Mouse (Mus musculus): Measurements from ENCODE around the gene Gm572. TPM values are rescaled to one million over a fixed set of nuclear protein-coding genes. Genes with fewer than 3 reads are reported as not detected.

Gene Gm572
- polyA plus RNA-seq, 1 experiment from 2014 or later = not detected

GRCm38 (mm10) chr4:148620718-148621117 lies 22.4 kb upstream of the Gm572 start:
- Histone ChIP-seq H3K4me3 (ENCODE audit: low read depth, low read length) (no peak overlapping the region), H3K27me3 (ENCODE audit: control insufficient read depth, insufficient read depth, low read depth, low read length) (no peaks in the 10 kb centered on the region), H3K27ac (ENCODE audit: low read length) (no peak overlapping the region), H3K9ac (ENCODE audit: low read depth, low read length) (no peak overlapping the region), H3K9me3 (replicated peaks; ENCODE audit: control insufficient read depth, low read length) (no peaks in the 10 kb centered on the region), H3K36me3 (ENCODE audit: control insufficient read depth, insufficient read depth) (peaks cover 77% of the 10 kb centered on the region), H3K4me2 (ENCODE audit: low read depth, low read length) (no peak overlapping the region), H3K4me1 (ENCODE audit: control insufficient read depth, low read depth, low read length) (peaks cover 16% of the 10 kb centered on the region)
- 83% methylated on average over 1 of the region's 1 CpGs for WGBS (ENCODE audit: insufficient replicate concordance)
- no peak for ATAC-seq (ENCODE audit: low read depth)

DNA sequence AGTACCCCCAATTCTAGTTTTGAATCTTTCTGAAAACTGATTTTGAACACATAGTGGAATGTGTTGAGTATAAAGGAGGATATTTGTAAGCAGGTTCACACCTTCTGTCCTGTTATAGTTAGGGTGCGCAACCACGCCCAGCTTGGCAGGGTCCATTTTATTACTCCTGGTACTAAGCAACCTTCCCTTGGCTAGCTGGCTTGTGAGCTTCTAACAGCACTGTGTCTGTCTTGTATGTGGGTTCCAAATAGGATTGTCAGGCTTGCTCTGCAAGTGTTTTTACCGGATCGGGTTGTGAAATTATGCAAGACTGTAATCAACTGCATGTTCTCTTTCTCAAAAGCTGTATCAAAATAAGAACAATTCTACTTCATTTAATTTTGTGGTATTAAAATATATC lies 20.6 kb upstream of the Gm572 start:
- Histone ChIP-seq H3K27me3 (ENCODE audit: control insufficient read depth, insufficient read depth, low read depth, low read length) (no peaks in the 10 kb centered on the region), H3K9me3 (replicated peaks; ENCODE audit: control insufficient read depth, low read length) (no peaks in the 10 kb centered on the region), H3K4me2 (ENCODE audit: low read depth, low read length) (no peak overlapping the region), H3K9ac (ENCODE audit: low read depth, low read length) (no peak overlapping the region), H3K4me1 (ENCODE audit: control insufficient read depth, low read depth, low read length) (peaks cover 16% of the 10 kb centered on the region), H3K36me3 (ENCODE audit: control insufficient read depth, insufficient read depth) (peaks cover 65% of the 10 kb centered on the region), H3K27ac (ENCODE audit: low read length) (no peak overlapping the region), H3K4me3 (ENCODE audit: low read depth, low read length) (no peak overlapping the region)
- no peak for ATAC-seq (ENCODE audit: low read depth)
- WGBS (ENCODE audit: insufficient replicate concordance) = 91% methylated on average over 4 of the region's 4 CpGs

GRCm38 (mm10) chr4:148623609-148624008 lies 19.5 kb upstream of the Gm572 start:
- no peaks in the 10 kb centered on the region for H3K27me3 ChIP-seq (ENCODE audit: control insufficient read depth, insufficient read depth, low read depth, low read length)
- no peak for ATAC-seq (ENCODE audit: low read depth)
- 73% methylated on average over 4 of the region's 4 CpGs for WGBS (ENCODE audit: insufficient replicate concordance)
- no peak overlapping the region for H3K9ac ChIP-seq (ENCODE audit: low read depth, low read length)
- no peak overlapping the region for H3K27ac ChIP-seq (ENCODE audit: low read length)
- H3K9me3 ChIP-seq (replicated peaks; ENCODE audit: control insufficient read depth, low read length) = no peaks in the 10 kb centered on the region
- no peak overlapping the region for H3K4me2 ChIP-seq (ENCODE audit: low read depth, low read length)
- peaks cover 60% of the 10 kb centered on the region for H3K36me3 ChIP-seq (ENCODE audit: control insufficient read depth, insufficient read depth)
- no peak overlapping the region for H3K4me3 ChIP-seq (ENCODE audit: low read depth, low read length)
- peaks cover 16% of the 10 kb centered on the region for H3K4me1 ChIP-seq (ENCODE audit: control insufficient read depth, low read depth, low read length)

- no peaks in the 10 kb centered on the region for H3K27me3 ChIP-seq (ENCODE audit: control insufficient read depth, insufficient read depth, low read depth, low read length)
- 80% methylated on average over 10 of the region's 10 CpGs for WGBS (ENCODE audit: insufficient replicate concordance)
- H3K27ac ChIP-seq (ENCODE audit: low read length) = no peak overlapping the region
- peak overlapping the region; percentile 25; the same call in 1 of the 2 replicates for H3K9ac ChIP-seq (ENCODE audit: low read depth, low read length)
- peaks cover 46% of the 10 kb centered on the region for H3K36me3 ChIP-seq (ENCODE audit: control insufficient read depth, insufficient read depth)
- no peak for ATAC-seq (ENCODE audit: low read depth)
- peaks cover 16% of the 10 kb centered on the region for H3K4me1 ChIP-seq (ENCODE audit: control insufficient read depth, low read depth, low read length)
- peak overlapping the region; percentile 99 for H3K4me3 ChIP-seq (ENCODE audit: low read depth, low read length)
- peak overlapping the region; percentile 77 for H3K4me2 ChIP-seq (ENCODE audit: low read depth, low read length)
- H3K9me3 ChIP-seq (replicated peaks; ENCODE audit: control insufficient read depth, low read length) = no peaks in the 10 kb centered on the region
These were observed 18.1 kb upstream of the Gm572 start for GRCm38 (mm10) chr4:148625010-148625409.

DNA sequence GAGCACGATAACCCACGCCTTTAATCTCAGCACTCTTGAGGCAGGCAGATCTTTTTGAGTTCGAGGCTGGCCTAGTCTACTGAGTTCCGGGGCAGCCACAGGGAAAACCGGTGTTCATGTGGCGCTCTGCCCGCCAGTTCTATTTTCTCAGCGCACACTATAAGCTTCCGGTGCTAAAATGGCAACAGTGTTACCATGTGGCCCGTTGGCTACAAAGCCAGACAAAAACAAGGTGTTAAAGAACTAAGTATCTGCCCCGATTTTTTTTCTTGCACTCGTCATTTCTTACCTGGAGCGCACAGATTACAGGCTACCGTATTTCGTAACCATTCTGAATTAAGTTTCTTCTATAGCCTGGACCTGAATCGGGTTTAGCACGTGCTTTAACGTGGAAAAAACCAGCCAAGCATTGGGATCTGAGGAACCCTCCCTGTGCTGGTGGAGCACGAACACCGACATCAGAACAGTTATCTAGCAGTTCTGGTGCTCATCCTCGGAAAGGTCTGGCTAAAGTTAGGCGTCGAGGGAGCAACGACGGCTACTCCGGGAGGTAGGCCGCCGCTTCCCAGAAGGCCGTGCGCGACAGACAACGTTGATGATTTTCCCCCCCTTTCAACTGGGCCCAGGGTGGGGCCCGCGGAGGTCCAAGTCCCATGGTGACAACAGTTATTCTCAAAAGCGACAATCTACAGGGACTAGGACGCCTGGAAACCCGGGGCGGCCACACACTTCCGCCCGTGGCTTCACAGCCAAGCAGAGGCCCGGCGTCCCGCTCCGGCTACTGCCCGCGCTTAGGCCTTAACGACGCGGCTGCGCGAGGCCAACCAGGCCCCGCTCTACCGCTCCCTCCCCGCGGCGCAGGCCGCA lies 17.1 kb upstream of the Gm572 start:
- H3K27me3 ChIP-seq (ENCODE audit: control insufficient read depth, insufficient read depth, low read depth, low read length) = no peaks in the 10 kb centered on the region
- H3K9ac ChIP-seq (ENCODE audit: low read depth, low read length) = peak overlapping the region; percentile 98
- H3K9me3 ChIP-seq (replicated peaks; ENCODE audit: control insufficient read depth, low read length) = no peaks in the 10 kb centered on the region
- WGBS (ENCODE audit: insufficient replicate concordance) = under 1% methylated on average over 57 of the region's 57 CpGs
- peak overlapping the region; percentile 77 for H3K4me2 ChIP-seq (ENCODE audit: low read depth, low read length)
- H3K27ac ChIP-seq (ENCODE audit: low read length) = peak overlapping the region; percentile 93
- H3K4me1 ChIP-seq (ENCODE audit: control insufficient read depth, low read depth, low read length) = peaks cover 16% of the 10 kb centered on the region
- peaks cover 39% of the 10 kb centered on the region for H3K36me3 ChIP-seq (ENCODE audit: control insufficient read depth, insufficient read depth)
- H3K4me3 ChIP-seq (ENCODE audit: low read depth, low read length) = peak overlapping the region; percentile 99
- ATAC-seq (ENCODE audit: low read depth) = peak; percentile 56

DNA sequence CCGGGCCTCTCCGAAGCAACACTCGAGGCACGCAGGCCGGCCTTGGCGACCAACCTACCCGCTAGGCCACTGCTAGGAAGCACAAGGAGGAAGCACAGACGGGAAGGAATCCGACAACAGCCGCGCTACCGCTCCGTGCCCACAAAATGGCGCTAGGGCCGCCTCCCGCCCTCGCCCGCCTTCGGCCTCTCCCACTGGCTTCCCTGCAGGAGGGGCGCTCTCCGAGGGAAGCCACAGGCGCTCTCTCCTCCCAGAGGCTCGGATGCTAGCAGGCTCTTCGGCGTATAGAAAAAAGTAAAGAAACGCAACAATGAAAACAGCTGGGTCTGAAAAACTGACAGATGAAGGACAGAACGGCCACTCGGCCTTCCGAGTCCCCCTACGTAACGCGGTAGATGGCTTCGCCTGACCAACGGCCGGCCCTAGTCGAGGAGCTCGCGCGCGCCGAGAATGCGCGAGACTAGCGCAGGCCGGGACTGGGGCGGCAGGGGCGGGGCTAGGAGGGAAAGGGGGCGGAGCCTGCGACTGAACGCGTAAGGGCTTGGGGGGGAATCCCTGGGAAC lies 16.4 kb upstream of the Gm572 start, which contains the start of gene Tardbp:
Tardbp (minus strand) TSS at position 397 of the 563 bp plus-strand sequence.
- H3K9me3 ChIP-seq (replicated peaks; ENCODE audit: control insufficient read depth, low read length) = no peaks in the 10 kb centered on the region
- peak within 1 kb of the TSS; percentile 93 for H3K27ac ChIP-seq (ENCODE audit: low read length)
- peaks cover 32% of the 10 kb centered on the region for H3K36me3 ChIP-seq (ENCODE audit: control insufficient read depth, insufficient read depth)
- peak within 1 kb of the TSS; percentile 77 for H3K4me2 ChIP-seq (ENCODE audit: low read depth, low read length)
- H3K4me1 ChIP-seq (ENCODE audit: control insufficient read depth, low read depth, low read length) = peaks cover 15% of the 10 kb centered on the region
- H3K4me3 ChIP-seq (ENCODE audit: low read depth, low read length) = peak within 1 kb of the TSS; percentile 99
- peak; percentile 96 for ATAC-seq (ENCODE audit: low read depth)
- H3K27me3 ChIP-seq (ENCODE audit: control insufficient read depth, insufficient read depth, low read depth, low read length) = no peaks in the 10 kb centered on the region
- peak within 1 kb of the TSS; percentile 98 for H3K9ac ChIP-seq (ENCODE audit: low read depth, low read length)
- WGBS (ENCODE audit: insufficient replicate concordance) = under 1% methylated on average over 51 of the region's 51 CpGs

GRCm38 (mm10) chr4:148627246-148627645 lies 15.9 kb upstream of the Gm572 start:
- peak overlapping the region; percentile 99 for H3K4me3 ChIP-seq (ENCODE audit: low read depth, low read length)
- peak overlapping the region; percentile 77 for H3K4me2 ChIP-seq (ENCODE audit: low read depth, low read length)
- H3K9ac ChIP-seq (ENCODE audit: low read depth, low read length) = no peak overlapping the region
- peaks cover 26% of the 10 kb centered on the region for H3K36me3 ChIP-seq (ENCODE audit: control insufficient read depth, insufficient read depth)
- WGBS (ENCODE audit: insufficient replicate concordance) = 55% methylated on average over 3 of the region's 3 CpGs
- H3K27me3 ChIP-seq (ENCODE audit: control insufficient read depth, insufficient read depth, low read depth, low read length) = no peaks in the 10 kb centered on the region
- no peak for ATAC-seq (ENCODE audit: low read depth)
- H3K9me3 ChIP-seq (replicated peaks; ENCODE audit: control insufficient read depth, low read length) = no peaks in the 10 kb centered on the region
- H3K4me1 ChIP-seq (ENCODE audit: control insufficient read depth, low read depth, low read length) = peaks cover 13% of the 10 kb centered on the region
- H3K27ac ChIP-seq (ENCODE audit: low read length) = no peak overlapping the region

DNA sequence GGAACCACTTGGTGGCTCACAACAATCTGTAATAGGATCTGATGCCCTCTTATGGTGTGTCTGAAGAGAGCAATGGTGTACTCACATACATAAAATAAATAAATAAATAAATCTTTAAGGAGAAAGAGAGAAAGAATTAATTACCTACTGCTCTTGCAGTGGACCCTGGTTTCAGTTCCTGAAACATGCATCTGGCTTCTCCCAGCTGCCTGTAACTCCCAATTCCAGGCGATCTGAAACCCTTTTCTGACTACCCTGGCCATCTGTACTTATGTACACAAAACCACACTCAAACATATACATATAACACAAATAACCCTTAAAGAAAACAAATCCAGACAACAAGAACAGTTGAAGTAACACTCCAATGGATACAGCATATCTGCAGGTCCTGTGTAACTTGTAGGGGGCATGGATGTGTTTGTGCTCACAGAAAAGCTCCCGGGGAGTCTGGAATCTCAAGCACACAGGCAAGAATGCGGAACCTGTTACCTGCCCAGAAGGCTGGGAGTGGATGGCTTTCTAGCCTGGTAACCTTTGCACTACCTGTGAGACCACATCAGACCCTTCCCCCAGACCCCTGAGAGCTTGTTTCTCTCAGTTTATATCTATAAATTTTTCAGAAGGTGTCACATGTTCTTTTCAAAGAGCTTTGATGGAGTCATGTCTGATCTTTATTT lies 11.0 kb upstream of the Gm572 start:
- Histone ChIP-seq H3K4me2 (ENCODE audit: low read depth, low read length) (no peak overlapping the region), H3K4me3 (ENCODE audit: low read depth, low read length) (no peak overlapping the region), H3K9ac (ENCODE audit: low read depth, low read length) (no peak overlapping the region), H3K27ac (ENCODE audit: low read length) (no peak overlapping the region), H3K9me3 (replicated peaks; ENCODE audit: control insufficient read depth, low read length) (no peaks in the 10 kb centered on the region), H3K27me3 (ENCODE audit: control insufficient read depth, insufficient read depth, low read depth, low read length) (no peaks in the 10 kb centered on the region), H3K4me1 (ENCODE audit: control insufficient read depth, low read depth, low read length) (no peaks in the 10 kb centered on the region; the same call in 1 of the 2 replicates), H3K36me3 (ENCODE audit: control insufficient read depth, insufficient read depth) (no peaks in the 10 kb centered on the region)
- 71% methylated on average over 3 of the region's 3 CpGs for WGBS (ENCODE audit: insufficient replicate concordance)
- ATAC-seq (ENCODE audit: low read depth) = no peak
